Mouse (Mus musculus): ENCODE data around the gene Olfr74.
"Not testable (repeated sequence)": the region's sequence is repeated elsewhere in the genome, so short reads cannot be mapped to it uniquely, and the experiment has no call there.

Gene Olfr74

DNA sequence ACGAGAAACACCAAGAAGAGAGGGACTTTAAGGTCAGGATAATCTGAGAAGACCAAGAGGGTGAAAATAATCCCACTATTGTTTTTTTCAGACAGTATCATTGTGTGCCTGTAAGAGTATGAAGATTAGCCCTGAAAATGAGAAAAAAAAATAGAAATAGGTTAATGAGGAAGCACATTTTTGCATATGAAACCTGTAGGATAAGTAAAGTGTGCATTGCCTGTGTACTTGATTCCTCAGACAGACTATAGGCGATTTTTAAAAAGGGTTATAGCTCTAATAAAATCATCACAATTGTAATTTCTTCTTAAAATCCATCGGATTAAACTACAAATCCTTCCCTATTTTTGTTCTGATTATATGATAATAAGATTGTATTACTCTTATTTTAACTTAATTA, at the start of gene Olfr74:
Olfr74 (minus strand) TSS at position 101 of the 400 bp plus-strand sequence.
- DNase-seq (ENCODE audit: extremely low read depth, low read depth, low spot score), result no peak

GRCm38 (mm10) chr2:88022474-88022873, 48.0 kb upstream of the Olfr74 start, which contains the start of gene Olfr1161:
TSS of gene Olfr1161 (plus strand) at chr2:88022774.
- DNase-seq (ENCODE audit: extremely low read depth, low read depth, low spot score), result not testable (repeated sequence)

DNA sequence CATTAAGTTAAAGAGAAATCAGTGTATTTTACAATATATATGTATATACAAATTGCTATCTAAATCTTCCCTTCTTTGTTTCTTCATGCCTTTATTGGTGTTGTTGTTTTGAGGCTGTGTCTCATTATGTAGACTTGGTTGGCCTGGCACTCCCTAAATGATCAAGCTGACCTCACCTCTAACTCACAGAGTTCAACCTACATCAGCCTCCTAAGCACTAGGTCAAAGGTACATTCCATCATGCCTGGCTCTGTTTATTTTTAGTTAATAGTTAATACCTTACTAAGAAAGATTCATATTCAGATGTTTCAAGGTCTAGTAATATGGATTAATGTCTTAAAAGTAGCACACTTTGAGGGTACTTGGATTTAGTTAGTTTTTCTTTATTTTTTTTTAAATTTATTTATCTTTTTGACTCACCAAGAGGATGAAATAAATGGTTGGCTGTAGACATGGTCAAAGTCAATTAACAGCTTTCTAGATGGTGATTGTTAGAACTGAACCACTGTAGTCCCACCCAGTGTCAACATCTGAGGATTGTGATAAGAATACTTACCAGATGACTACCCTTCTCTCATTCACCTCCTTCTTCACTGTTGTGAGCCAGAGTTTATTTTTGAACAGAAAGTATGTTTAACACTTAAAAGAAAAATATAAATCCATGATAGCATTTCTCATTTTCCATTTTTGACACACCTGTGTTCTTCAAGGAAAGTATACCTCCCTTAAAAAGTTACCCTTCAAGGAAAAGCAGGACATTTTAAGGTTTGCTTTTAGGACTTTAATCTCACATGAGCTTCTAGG, 33.3 kb upstream of the Olfr74 start, which contains the start of gene Olfr1160:
Olfr1160 (minus strand) TSS at position 754 of the 804 bp plus-strand sequence.
- no peak for DNase-seq (ENCODE audit: extremely low read depth, low read depth, low spot score)

DNA sequence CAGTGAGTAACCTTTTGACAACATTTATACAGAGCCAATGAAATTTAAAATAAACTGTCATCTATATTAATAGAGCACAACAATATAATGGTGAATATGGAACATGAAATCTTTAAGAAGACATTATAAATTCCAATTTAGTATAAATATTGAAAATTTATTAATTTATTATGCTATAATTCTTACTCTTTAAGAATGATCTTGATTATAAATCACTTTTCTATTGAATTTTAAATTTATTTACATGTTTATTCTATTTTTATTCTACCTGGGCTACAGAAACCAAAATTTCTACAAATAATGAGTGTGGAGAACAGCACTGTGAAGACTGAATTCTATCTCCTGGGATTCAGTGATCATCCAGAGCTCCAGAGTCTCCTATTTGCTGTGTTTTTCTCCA, 15.3 kb upstream of the Olfr74 start, which contains the start of gene Olfr1158:
Olfr1158 (plus strand) TSS at position 301 of the 400 bp plus-strand sequence.
- no peak for DNase-seq (ENCODE audit: extremely low read depth, low read depth, low spot score)

GRCm38 (mm10) chr2:87968199-87968598, 6.3 kb downstream of the Olfr74 start, which contains the start of gene Olfr1157:
TSS of gene Olfr1157 (minus strand) at chr2:87968299.
- DNase-seq (ENCODE audit: extremely low read depth, low read depth, low spot score), result no peak

GRCm38 (mm10) chr2:87953000-87953399, 21.5 kb downstream of the Olfr74 start, which contains the start of gene Olfr1156:
TSS of gene Olfr1156 (minus strand) at chr2:87953100.
- no peak for DNase-seq (ENCODE audit: extremely low read depth, low read depth, low spot score)

DNA sequence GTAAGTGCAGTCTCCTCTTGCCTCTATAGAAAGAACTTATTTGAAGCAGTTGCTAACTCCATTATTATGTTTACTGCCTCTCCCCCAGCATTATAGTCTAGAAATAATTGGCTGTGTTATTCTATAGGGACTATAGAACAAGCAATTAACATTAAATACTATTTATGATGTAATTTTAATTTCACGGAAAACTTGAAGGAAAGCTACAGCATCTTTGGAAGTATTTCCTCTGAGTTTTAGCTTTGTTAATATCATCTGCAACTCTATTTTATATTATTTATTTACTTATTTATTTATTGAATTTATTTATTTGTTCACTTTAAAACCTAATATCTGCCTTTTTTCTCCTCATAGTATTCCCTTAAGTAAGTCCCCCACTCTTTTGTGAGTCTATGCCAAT, 29.4 kb downstream of the Olfr74 start, which contains the start of gene Olfr1155:
Olfr1155 (minus strand) TSS at position 101 of the 400 bp plus-strand sequence.
- DNase-seq (ENCODE audit: extremely low read depth, low read depth, low spot score), result no peak
